Mouse (Mus musculus): ENCODE data around the gene Syne2. TPM values are rescaled to one million over a fixed set of nuclear protein-coding genes. Genes with fewer than 3 reads are reported as not detected.

Syne2 gene
- polyA plus RNA-seq, 1 experiment: 82.0 TPM

DNA sequence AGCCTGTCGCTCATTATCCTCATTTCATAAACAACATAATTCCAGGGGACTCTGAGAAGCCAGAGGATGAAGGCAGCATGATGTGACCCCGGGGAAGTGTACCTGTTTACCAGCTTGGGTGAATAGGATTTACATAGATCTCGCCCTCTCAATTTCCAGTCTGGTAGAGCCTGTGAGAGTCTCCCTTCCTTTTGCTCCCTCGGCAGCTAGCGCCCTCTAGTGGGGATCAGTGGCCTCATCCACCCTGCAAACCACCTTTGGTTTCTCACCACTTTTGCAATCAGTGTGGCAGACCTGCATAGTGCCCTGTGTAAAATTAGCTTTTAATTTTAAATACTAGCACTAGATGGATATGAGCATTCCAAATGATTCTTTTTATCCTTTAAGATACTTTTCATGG, 133.4 kb downstream of the Syne2 start:
- WGBS: 62% methylated on average over 5 of the region's 5 CpGs
- no peaks in the 10 kb centered on the region for H3K4me1 ChIP-seq (ENCODE audit: control insufficient read depth, insufficient read depth, low read length)
- DNase-seq: peak; percentile 37
- TF ChIP-seq POLR2A (IDR thresholded peaks at IDR 0.05; ENCODE audit: borderline replicate concordance, extremely low read depth, low read depth, low read length): no peak
- peak; percentile 82 for TF ChIP-seq CTCF (IDR thresholded peaks at IDR 0.05; ENCODE audit: insufficient read depth, low read length)
- H3K4me3 ChIP-seq (replicated peaks; ENCODE audit: extremely low read depth, low read depth, low read length): no peak overlapping the region

DNA sequence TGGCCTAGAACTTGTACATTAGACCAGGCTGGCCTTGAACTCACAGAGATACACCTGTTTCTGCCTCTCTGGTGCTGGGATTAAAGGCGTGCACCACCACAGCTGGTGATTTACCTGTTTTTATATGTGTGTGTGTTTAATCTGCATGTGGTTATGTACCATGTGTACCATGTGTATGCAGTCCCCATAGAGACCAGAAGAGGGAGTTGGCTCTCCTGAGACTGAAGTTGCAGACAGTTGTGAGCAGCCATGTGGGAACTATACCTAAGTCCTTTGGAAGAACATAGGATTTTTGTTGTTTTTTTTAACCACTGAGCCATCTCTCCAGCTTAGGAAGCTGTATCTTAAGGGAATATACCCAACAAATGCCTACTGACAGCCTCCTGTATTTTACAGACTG, 134.1 kb downstream of the Syne2 start:
- DNase-seq: no peak
- no peak overlapping the region for H3K4me3 ChIP-seq (replicated peaks; ENCODE audit: extremely low read depth, low read depth, low read length)
- no peaks in the 10 kb centered on the region for H3K4me1 ChIP-seq (ENCODE audit: control insufficient read depth, insufficient read depth, low read length)
- TF ChIP-seq CTCF (IDR thresholded peaks at IDR 0.05; ENCODE audit: insufficient read depth, low read length) (no peak), POLR2A (IDR thresholded peaks at IDR 0.05; ENCODE audit: borderline replicate concordance, extremely low read depth, low read depth, low read length) (no peak)
- WGBS: 96% methylated on average over 1 of the region's 1 CpGs

DNA sequence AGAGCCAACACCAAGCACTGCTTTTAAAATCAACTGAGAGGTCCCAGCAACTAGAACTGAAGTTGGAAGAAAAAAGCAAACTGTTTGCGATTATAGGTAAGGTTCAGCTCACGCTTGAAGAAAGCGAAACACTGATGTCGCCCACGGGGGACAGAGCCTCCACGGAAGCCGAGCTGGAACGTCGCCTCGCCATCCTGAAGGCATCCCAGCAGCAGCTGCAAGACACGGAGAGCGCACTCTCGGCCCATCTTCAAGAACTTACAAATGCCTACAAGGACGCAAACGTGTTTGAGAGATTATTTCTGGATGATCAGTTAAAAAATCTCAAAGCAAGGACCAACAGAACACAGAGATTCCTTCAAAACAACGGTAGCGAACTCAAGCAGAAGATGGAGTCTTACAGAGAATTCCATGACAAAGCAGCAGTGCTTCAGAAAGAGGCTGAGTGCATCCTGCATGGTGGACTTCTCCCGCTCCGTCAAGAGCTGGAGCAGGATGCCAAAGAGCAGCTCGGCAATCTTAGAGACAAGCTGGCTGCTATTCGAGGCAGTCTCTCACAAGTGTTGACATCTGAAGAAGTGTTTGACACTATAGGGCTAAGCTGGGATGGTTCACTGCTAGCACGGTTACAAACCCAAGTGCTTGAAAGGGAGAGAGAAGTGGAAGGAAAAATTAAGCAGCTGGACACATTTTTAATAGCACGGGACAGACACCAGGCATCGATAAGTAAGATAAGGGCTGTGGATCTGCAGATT, 148.7 kb downstream of the Syne2 start:
- no peaks in the 10 kb centered on the region for H3K4me1 ChIP-seq (ENCODE audit: control insufficient read depth, insufficient read depth, low read length)
- no peak for DNase-seq
- TF ChIP-seq CTCF (IDR thresholded peaks at IDR 0.05; ENCODE audit: insufficient read depth, low read length) (no peak), POLR2A (IDR thresholded peaks at IDR 0.05; ENCODE audit: borderline replicate concordance, extremely low read depth, low read depth, low read length) (no peak)
- WGBS: 83% methylated on average over 24 of the region's 24 CpGs
- no peak overlapping the region for H3K4me3 ChIP-seq (replicated peaks; ENCODE audit: extremely low read depth, low read depth, low read length)

DNA sequence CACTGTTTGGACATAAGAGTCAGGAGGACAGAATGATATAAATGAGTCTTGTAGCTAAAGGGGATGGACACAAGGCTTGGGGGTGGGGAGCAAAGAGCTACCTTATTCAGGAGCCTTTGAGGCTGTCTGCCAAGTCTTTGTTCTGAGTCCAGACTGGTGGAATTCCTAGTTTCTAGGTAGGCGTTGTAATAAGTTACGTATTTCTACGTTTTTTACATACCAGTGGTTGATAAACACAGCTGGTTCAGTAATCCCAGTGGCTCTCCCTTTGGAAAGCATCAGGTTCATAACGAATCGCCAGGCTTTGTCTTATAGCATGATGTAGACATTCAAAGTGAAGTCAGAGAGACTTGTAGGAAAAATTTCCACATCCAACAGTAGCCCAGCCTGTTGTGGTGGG, 161.1 kb downstream of the Syne2 start:
- no peak overlapping the region for H3K4me3 ChIP-seq (replicated peaks; ENCODE audit: extremely low read depth, low read depth, low read length)
- no peak for TF ChIP-seq POLR2A (IDR thresholded peaks at IDR 0.05; ENCODE audit: borderline replicate concordance, extremely low read depth, low read depth, low read length)
- no peak for TF ChIP-seq CTCF (IDR thresholded peaks at IDR 0.05; ENCODE audit: insufficient read depth, low read length)
- H3K4me1 ChIP-seq (ENCODE audit: control insufficient read depth, insufficient read depth, low read length): no peaks in the 10 kb centered on the region; the same call in none of the 2 replicates
- WGBS: 61% methylated on average over 5 of the region's 5 CpGs
- no peak for DNase-seq

DNA sequence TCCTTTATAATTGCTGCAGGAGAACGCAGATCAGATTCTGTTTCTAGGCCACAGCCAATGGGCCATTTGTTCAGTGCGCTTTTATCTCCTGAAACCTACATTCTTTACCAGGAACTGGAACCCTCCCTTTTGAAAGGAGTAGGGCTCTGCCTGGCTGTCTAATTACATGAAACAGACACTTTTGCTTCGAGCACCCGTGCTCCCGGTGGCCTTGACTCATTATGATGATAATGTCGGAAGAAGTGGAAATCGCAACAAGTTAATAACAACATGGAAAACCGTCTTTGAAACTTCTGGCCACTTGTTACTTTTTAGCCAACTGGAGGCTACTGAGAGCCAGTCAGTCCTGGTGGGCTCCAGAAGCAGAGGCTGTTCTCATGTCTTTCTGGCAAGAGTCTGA, 165.4 kb downstream of the Syne2 start:
- Histone ChIP-seq H3K4me1 (ENCODE audit: control insufficient read depth, insufficient read depth, low read length) (no peaks in the 10 kb centered on the region; the same call in none of the 2 replicates), H3K4me3 (replicated peaks; ENCODE audit: extremely low read depth, low read depth, low read length) (no peak overlapping the region)
- TF ChIP-seq POLR2A (IDR thresholded peaks at IDR 0.05; ENCODE audit: borderline replicate concordance, extremely low read depth, low read depth, low read length): no peak
- TF ChIP-seq CTCF (IDR thresholded peaks at IDR 0.05; ENCODE audit: insufficient read depth, low read length): no peak
- no peak for DNase-seq
- WGBS: 85% methylated on average over 8 of the region's 8 CpGs

DNA sequence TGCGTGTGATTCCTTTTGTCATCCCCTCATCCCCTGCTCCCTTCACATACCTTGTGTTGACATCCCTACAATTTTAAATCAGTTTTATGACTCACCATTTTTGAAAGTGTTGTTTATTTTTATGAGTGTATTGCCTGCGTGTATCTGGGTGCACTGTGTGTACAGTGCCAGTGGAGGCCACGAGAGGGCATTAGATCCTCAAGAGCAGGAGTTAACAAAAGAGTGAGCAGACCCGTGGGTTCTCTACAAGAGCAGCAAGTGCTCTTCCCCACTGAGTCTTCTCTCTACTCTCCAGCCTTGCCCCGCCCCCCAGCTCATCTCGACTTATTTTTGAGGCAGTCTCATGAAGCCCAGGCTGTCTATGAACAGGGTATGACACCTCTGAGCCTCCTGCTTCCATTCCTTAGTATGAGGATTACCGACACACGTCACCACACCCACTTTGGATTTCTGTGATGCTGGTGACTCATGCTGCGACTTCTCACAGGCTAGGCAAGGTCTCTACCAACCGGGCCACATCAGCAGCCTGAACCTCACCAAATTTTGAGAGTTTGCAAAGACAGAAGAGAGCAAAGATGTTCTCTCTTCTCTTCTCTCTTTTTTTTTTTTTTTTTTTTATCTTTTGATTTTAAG, 174.4 kb downstream of the Syne2 start:
- Histone ChIP-seq H3K4me3 (replicated peaks; ENCODE audit: extremely low read depth, low read depth, low read length) (no peak overlapping the region), H3K4me1 (ENCODE audit: control insufficient read depth, insufficient read depth, low read length) (no peaks in the 10 kb centered on the region; the same call in 1 of the 2 replicates)
- TF ChIP-seq POLR2A (IDR thresholded peaks at IDR 0.05; ENCODE audit: borderline replicate concordance, extremely low read depth, low read depth, low read length): no peak
- TF ChIP-seq CTCF (IDR thresholded peaks at IDR 0.05; ENCODE audit: insufficient read depth, low read length): peak; percentile 53; the same call in 1 of the 2 replicates
- 70% methylated on average over 10 of the region's 10 CpGs for WGBS
- DNase-seq: no peak

DNA sequence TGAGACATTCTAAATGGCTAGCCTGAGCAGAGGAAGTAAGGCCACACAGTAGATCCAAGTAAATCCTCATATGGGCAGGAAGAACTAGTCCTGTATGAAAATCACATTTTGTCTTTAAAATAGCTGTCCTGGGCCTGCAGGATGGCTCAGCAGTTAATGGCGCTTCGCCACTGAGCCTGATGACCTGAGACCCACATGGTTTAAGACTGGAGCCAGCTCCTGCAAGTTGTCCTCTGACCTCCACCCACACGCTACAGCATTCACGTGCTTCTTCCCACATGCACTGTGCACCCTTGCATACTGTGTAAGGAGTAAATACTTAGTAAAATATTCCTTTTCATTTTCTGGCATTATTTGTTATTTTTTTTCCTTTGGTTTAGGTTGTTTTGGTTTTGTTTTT, 175.0 kb downstream of the Syne2 start:
- no peak for DNase-seq
- 87% methylated on average over 4 of the region's 4 CpGs for WGBS
- TF ChIP-seq POLR2A (IDR thresholded peaks at IDR 0.05; ENCODE audit: borderline replicate concordance, extremely low read depth, low read depth, low read length) (no peak), CTCF (IDR thresholded peaks at IDR 0.05; ENCODE audit: insufficient read depth, low read length) (no peak)
- no peaks in the 10 kb centered on the region; the same call in 1 of the 2 replicates for H3K4me1 ChIP-seq (ENCODE audit: control insufficient read depth, insufficient read depth, low read length)
- H3K4me3 ChIP-seq (replicated peaks; ENCODE audit: extremely low read depth, low read depth, low read length): no peak overlapping the region

DNA sequence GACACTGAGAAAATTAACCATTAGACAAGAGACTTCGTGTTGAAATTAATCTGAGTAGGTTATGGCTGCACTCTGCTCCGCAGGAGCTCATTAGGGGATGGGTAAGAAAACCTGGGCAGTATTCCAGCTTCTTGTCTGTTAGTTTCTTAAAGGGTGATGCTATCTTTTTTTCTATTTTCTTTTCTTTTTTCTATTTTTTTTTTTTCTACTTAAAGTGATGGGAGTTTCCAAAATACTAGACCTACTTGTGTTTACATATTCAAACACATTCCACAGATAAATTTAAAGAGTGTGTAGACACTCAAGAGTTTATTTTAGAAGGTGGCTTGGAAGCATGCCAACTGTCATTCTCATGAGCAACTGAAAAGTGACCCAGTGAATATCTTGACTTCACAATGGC, 177.2 kb downstream of the Syne2 start:
- WGBS: 23% methylated on average over 2 of the region's 2 CpGs
- TF ChIP-seq POLR2A (IDR thresholded peaks at IDR 0.05; ENCODE audit: borderline replicate concordance, extremely low read depth, low read depth, low read length) (no peak), CTCF (IDR thresholded peaks at IDR 0.05; ENCODE audit: insufficient read depth, low read length) (no peak)
- no peak for DNase-seq
- H3K4me3 ChIP-seq (replicated peaks; ENCODE audit: extremely low read depth, low read depth, low read length): no peak overlapping the region
- H3K4me1 ChIP-seq (ENCODE audit: control insufficient read depth, insufficient read depth, low read length): no peaks in the 10 kb centered on the region; the same call in 1 of the 2 replicates

DNA sequence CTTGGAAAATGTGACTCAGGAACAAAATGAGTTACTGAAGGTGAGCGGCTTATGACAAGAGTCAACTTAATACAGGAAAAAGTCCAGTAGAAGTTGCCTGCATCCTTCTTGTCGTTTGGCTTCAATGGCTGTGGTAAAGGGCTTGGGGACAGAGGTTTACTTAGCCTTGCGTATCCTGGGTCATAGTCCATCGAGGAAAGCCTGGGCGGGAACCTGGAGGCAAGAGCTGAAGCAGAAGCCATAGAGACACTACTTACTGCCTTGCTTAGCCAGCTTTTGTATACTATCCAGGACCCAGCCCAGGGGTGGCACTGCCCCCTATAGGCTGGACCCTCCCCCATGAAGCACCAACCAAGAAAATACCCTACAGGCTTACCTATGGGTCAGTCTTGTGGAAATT, 179.6 kb downstream of the Syne2 start:
- TF ChIP-seq POLR2A (IDR thresholded peaks at IDR 0.05; ENCODE audit: borderline replicate concordance, extremely low read depth, low read depth, low read length): no peak
- TF ChIP-seq CTCF (IDR thresholded peaks at IDR 0.05; ENCODE audit: insufficient read depth, low read length): no peak
- no peak for DNase-seq
- H3K4me3 ChIP-seq (replicated peaks; ENCODE audit: extremely low read depth, low read depth, low read length): no peak overlapping the region
- 89% methylated on average over 5 of the region's 5 CpGs for WGBS
- H3K4me1 ChIP-seq (ENCODE audit: control insufficient read depth, insufficient read depth, low read length): no peaks in the 10 kb centered on the region; the same call in 1 of the 2 replicates

DNA sequence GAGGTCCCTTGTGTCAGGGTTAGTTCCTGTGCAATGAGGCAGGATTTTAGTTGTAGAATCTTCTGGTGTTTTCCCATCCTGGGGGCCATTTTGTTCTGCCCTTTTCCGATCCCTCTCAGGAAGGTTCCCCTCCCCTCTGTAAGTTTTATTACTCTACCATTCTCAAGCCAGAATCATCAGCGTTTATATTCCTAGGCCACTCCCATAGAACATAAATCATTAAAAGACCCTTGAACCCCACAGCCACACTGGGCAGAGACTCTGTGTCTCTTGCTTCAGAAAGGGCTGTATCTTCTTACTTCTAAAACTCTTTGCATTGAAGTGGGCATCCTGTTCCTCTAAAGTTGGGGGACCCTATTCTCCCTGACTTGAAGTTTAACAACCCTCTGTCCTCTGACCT, 180.5 kb downstream of the Syne2 start:
- Histone ChIP-seq H3K4me3 (replicated peaks; ENCODE audit: extremely low read depth, low read depth, low read length) (no peak overlapping the region), H3K4me1 (ENCODE audit: control insufficient read depth, insufficient read depth, low read length) (no peaks in the 10 kb centered on the region; the same call in 1 of the 2 replicates)
- WGBS: 62% methylated on average over 2 of the region's 2 CpGs
- no peak for DNase-seq
- TF ChIP-seq CTCF (IDR thresholded peaks at IDR 0.05; ENCODE audit: insufficient read depth, low read length) (no peak), POLR2A (IDR thresholded peaks at IDR 0.05; ENCODE audit: borderline replicate concordance, extremely low read depth, low read depth, low read length) (no peak)
